Mouse (Mus musculus): ENCODE results near the gene Cxcl3.

DNA sequence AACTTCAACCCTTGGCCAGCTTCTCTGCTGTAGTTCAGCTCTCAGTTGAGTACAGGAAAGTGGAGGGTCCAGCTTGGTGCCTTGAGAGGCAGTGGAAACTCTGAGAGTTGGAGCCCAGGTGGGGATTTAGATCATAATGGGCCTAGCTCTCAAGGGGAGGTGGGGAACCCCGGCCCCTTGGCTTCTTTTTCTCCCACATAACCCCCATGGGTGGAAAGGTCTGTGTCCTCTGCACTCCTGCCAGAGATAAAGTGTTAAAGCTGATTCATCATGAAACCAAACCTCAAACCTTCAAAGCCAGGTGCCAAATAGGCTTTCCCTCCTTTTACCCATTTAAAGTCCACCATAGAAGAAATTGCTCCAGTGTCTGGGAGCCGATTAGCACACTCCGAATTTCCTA is 24.1 kb upstream of the Cxcl3 start:
- TF ChIP-seq CTCF (IDR thresholded peaks at IDR 0.05) (no peak), POLR2A (IDR thresholded peaks at IDR 0.05; ENCODE audit: insufficient read depth, low read depth, low read length) (no peak), EP300 (IDR thresholded peaks at IDR 0.05; ENCODE audit: insufficient read depth, low read depth, low read length) (no peak)

Measured in heart, adult 2 months (tissue).